Mouse (Mus musculus) limb, embryonic 13.5 days (tissue): ENCODE measurements at regions not wholly inside any gene's neighbourhood (a gene's known extent, or its start where the extent isn't known, plus 50 kb on each side); places are given as distances from the start of the nearest gene placed in this dataset.

Experiments used
- ATAC-seq: fragments of 200-750 bp; cut with Nextera tagmentation; 2 replicates; pipeline ENCODE4 v1.8.0; 2017; ENCODE audit warnings: low read depth, moderate number of reproducible peaks, moderate TSS enrichment; ENCODE audit not compliant: low FRiP score
- H3K27ac ChIP-seq: fragments of 300-500 bp; sonication (generic); 2 replicates; pipeline ENCODE4 v1.5.1; 2015; ENCODE audit warnings: inconsistent platforms, mild to moderate bottlenecking, moderate library complexity
- H3K27me3 ChIP-seq: fragments of 300-500 bp; sonication (generic); 2 replicates; pipeline ENCODE4 v1.6.1; 2015; ENCODE audit warnings: mild to moderate bottlenecking, inconsistent platforms
- H3K36me3 ChIP-seq: fragments of 300-500 bp; sonication (generic); 2 replicates; pipeline ENCODE4 v1.6.1; 2015; ENCODE audit warnings: inconsistent platforms, mild to moderate bottlenecking, moderate library complexity
- H3K4me1 ChIP-seq: fragments of 300-500 bp; sonication (generic); 2 replicates; pipeline ENCODE4 v1.6.1; 2015; ENCODE audit warnings: inconsistent platforms
- H3K4me2 ChIP-seq: fragments of 300-500 bp; sonication (generic); replicated peaks from 2 replicates; pipeline ENCODE4 v1.6.1; 2015; ENCODE audit warnings: inconsistent platforms, mild to moderate bottlenecking, moderate library complexity
- H3K4me3 ChIP-seq: fragments of 300-500 bp; sonication (generic); 2 replicates; pipeline ENCODE4 v1.5.1; 2015; ENCODE audit warnings: moderate library complexity, mild to moderate bottlenecking, inconsistent platforms
- H3K9ac ChIP-seq: fragments of 300-500 bp; sonication (generic); 2 replicates; pipeline ENCODE4 v1.6.1; 2015; ENCODE audit warnings: mild to moderate bottlenecking, inconsistent platforms
- H3K9me3 ChIP-seq: fragments of 300-500 bp; sonication (generic); 2 replicates; pipeline ENCODE4 v1.6.1; 2016; ENCODE audit warnings: inconsistent platforms
- WGBS: fragments of 180-500 bp; shearing (Covaris S2); methylation state at CpG from one replicate; pipeline ENCODE4 v1.1.7; 2015; 5-methylcytosine and 5-hydroxymethylcytosine counted together

GRCm38 (mm10) chr2:9464413-9464812 lies 416.6 kb upstream of the 4930412O13Rik start:
- ATAC-seq = no peak
- Histone ChIP-seq H3K36me3 (no peaks in the 10 kb centered on the region), H3K9ac (no peak overlapping the region)

GRCm38 (mm10) chr2:9464818-9465217 lies 416.2 kb upstream of the 4930412O13Rik start:
- no peaks in the 10 kb centered on the region for H3K4me1 ChIP-seq
- no peak overlapping the region for H3K27ac ChIP-seq
- H3K9ac ChIP-seq = no peak overlapping the region
- H3K4me2 ChIP-seq = no peak overlapping the region
- H3K27me3 ChIP-seq = no peaks in the 10 kb centered on the region
- H3K9me3 ChIP-seq = no peaks in the 10 kb centered on the region
- 67% methylated on average over 5 of the region's 5 CpGs for WGBS
- H3K4me3 ChIP-seq = no peak overlapping the region
- no peak for ATAC-seq
- no peaks in the 10 kb centered on the region for H3K36me3 ChIP-seq

More at GRCm38 (mm10) chr2:9464413-9464812, 416.6 kb upstream of the 4930412O13Rik start:
- 68% methylated on average over 4 of the region's 4 CpGs for WGBS
- H3K4me2 ChIP-seq = no peak overlapping the region
- H3K27ac ChIP-seq = no peak overlapping the region
- H3K4me3 ChIP-seq = no peak overlapping the region
- H3K27me3 ChIP-seq = no peaks in the 10 kb centered on the region
- no peaks in the 10 kb centered on the region for H3K4me1 ChIP-seq
- no peaks in the 10 kb centered on the region for H3K9me3 ChIP-seq

GRCm38 (mm10) chr2:9467573-9467972 lies 413.5 kb upstream of the 4930412O13Rik start:
- Histone ChIP-seq H3K9ac (no peak overlapping the region), H3K4me1 (no peaks in the 10 kb centered on the region), H3K4me2 (no peak overlapping the region), H3K36me3 (no peaks in the 10 kb centered on the region), H3K27ac (no peak overlapping the region), H3K4me3 (no peak overlapping the region), H3K9me3 (no peaks in the 10 kb centered on the region), H3K27me3 (no peaks in the 10 kb centered on the region)
- ATAC-seq = no peak
- 84% methylated on average over 2 of the region's 2 CpGs for WGBS

GRCm38 (mm10) chr2:9468651-9469050 lies 412.4 kb upstream of the 4930412O13Rik start:
- Histone ChIP-seq H3K9ac (no peak overlapping the region), H3K4me2 (no peak overlapping the region)
- 88% methylated on average over 3 of the region's 3 CpGs for WGBS

GRCm38 (mm10) chr2:9481678-9482345 lies 399.2 kb upstream of the 4930412O13Rik start:
- no peak overlapping the region for H3K4me3 ChIP-seq
- no peak overlapping the region for H3K27ac ChIP-seq
- H3K4me2 ChIP-seq = no peak overlapping the region
- H3K4me1 ChIP-seq = no peaks in the 10 kb centered on the region
- 71% methylated on average over 7 of the region's 7 CpGs for WGBS
- ATAC-seq = no peak
- no peak overlapping the region for H3K9ac ChIP-seq
- no peaks in the 10 kb centered on the region for H3K36me3 ChIP-seq
- H3K27me3 ChIP-seq = no peaks in the 10 kb centered on the region
- no peaks in the 10 kb centered on the region for H3K9me3 ChIP-seq

More at GRCm38 (mm10) chr2:9468651-9469050, 412.4 kb upstream of the 4930412O13Rik start:
- Histone ChIP-seq H3K36me3 (no peaks in the 10 kb centered on the region), H3K27ac (no peak overlapping the region), H3K27me3 (no peaks in the 10 kb centered on the region), H3K4me1 (no peaks in the 10 kb centered on the region), H3K9me3 (no peaks in the 10 kb centered on the region), H3K4me3 (no peak overlapping the region)
- no peak for ATAC-seq

GRCm38 (mm10) chr2:9487381-9487914 lies 393.6 kb upstream of the 4930412O13Rik start:
- Histone ChIP-seq H3K4me3 (no peak overlapping the region), H3K4me1 (no peaks in the 10 kb centered on the region), H3K9ac (no peak overlapping the region), H3K4me2 (no peak overlapping the region), H3K27ac (no peak overlapping the region), H3K36me3 (no peaks in the 10 kb centered on the region), H3K9me3 (no peaks in the 10 kb centered on the region), H3K27me3 (no peaks in the 10 kb centered on the region)
- WGBS = 76% methylated on average over 7 of the region's 7 CpGs
- no peak for ATAC-seq

GRCm38 (mm10) chr2:9493606-9494145 lies 387.4 kb upstream of the 4930412O13Rik start:
- Histone ChIP-seq H3K9ac (no peak overlapping the region), H3K36me3 (no peaks in the 10 kb centered on the region), H3K27me3 (no peaks in the 10 kb centered on the region), H3K27ac (no peak overlapping the region), H3K9me3 (no peaks in the 10 kb centered on the region), H3K4me1 (no peaks in the 10 kb centered on the region), H3K4me2 (no peak overlapping the region), H3K4me3 (no peak overlapping the region)
- no peak for ATAC-seq
- WGBS = 51% methylated on average over 6 of the region's 6 CpGs

- Histone ChIP-seq H3K4me1 (no peaks in the 10 kb centered on the region), H3K4me2 (no peak overlapping the region), H3K9ac (no peak overlapping the region), H3K4me3 (no peak overlapping the region), H3K27ac (no peak overlapping the region), H3K36me3 (no peaks in the 10 kb centered on the region), H3K9me3 (no peaks in the 10 kb centered on the region), H3K27me3 (no peaks in the 10 kb centered on the region)
- ATAC-seq = no peak
- 88% methylated on average over 1 of the region's 1 CpGs for WGBS
Observed at GRCm38 (mm10) chr2:9520045-9520444, 361.0 kb upstream of the 4930412O13Rik start.

GRCm38 (mm10) chr2:9525910-9526309 lies 355.1 kb upstream of the 4930412O13Rik start:
- Histone ChIP-seq H3K9ac (no peak overlapping the region), H3K4me2 (no peak overlapping the region), H3K27ac (no peak overlapping the region), H3K4me1 (no peaks in the 10 kb centered on the region), H3K36me3 (no peaks in the 10 kb centered on the region), H3K4me3 (no peak overlapping the region), H3K27me3 (no peaks in the 10 kb centered on the region), H3K9me3 (no peaks in the 10 kb centered on the region)
- 85% methylated on average over 3 of the region's 3 CpGs for WGBS
- ATAC-seq = no peak

- Histone ChIP-seq H3K36me3 (no peaks in the 10 kb centered on the region), H3K27me3 (no peaks in the 10 kb centered on the region), H3K9me3 (no peaks in the 10 kb centered on the region), H3K4me1 (no peaks in the 10 kb centered on the region), H3K4me3 (no peak overlapping the region), H3K4me2 (no peak overlapping the region), H3K9ac (no peak overlapping the region), H3K27ac (no peak overlapping the region)
- 89% methylated on average over 2 of the region's 2 CpGs for WGBS
- ATAC-seq = no peak
Observed at GRCm38 (mm10) chr2:9535141-9535658, 345.9 kb upstream of the 4930412O13Rik start.

- no peak for ATAC-seq
- H3K36me3 ChIP-seq = no peaks in the 10 kb centered on the region
- no peak overlapping the region for H3K4me2 ChIP-seq
- WGBS = 67% methylated on average over 10 of the region's 10 CpGs
- H3K4me3 ChIP-seq = no peak overlapping the region
- H3K9me3 ChIP-seq = no peaks in the 10 kb centered on the region
- no peaks in the 10 kb centered on the region for H3K4me1 ChIP-seq
- H3K27ac ChIP-seq = no peak overlapping the region
- no peak overlapping the region for H3K9ac ChIP-seq
- no peaks in the 10 kb centered on the region for H3K27me3 ChIP-seq
Observed at GRCm38 (mm10) chr2:9547771-9548590, 333.1 kb upstream of the 4930412O13Rik start.

GRCm38 (mm10) chr2:9553313-9553712 lies 327.7 kb upstream of the 4930412O13Rik start:
- no peak overlapping the region for H3K27ac ChIP-seq
- H3K4me2 ChIP-seq = no peak overlapping the region
- H3K4me3 ChIP-seq = no peak overlapping the region
- no peaks in the 10 kb centered on the region for H3K27me3 ChIP-seq
- no peaks in the 10 kb centered on the region for H3K9me3 ChIP-seq
- H3K9ac ChIP-seq = peak overlapping the region; percentile 8; the same call in 1 of the 2 replicates
- H3K36me3 ChIP-seq = no peaks in the 10 kb centered on the region
- ATAC-seq = no peak
- H3K4me1 ChIP-seq = no peaks in the 10 kb centered on the region
